Comparison of ENCODE assay signal across 1 mouse cellular context in the genomic region with DNA sequence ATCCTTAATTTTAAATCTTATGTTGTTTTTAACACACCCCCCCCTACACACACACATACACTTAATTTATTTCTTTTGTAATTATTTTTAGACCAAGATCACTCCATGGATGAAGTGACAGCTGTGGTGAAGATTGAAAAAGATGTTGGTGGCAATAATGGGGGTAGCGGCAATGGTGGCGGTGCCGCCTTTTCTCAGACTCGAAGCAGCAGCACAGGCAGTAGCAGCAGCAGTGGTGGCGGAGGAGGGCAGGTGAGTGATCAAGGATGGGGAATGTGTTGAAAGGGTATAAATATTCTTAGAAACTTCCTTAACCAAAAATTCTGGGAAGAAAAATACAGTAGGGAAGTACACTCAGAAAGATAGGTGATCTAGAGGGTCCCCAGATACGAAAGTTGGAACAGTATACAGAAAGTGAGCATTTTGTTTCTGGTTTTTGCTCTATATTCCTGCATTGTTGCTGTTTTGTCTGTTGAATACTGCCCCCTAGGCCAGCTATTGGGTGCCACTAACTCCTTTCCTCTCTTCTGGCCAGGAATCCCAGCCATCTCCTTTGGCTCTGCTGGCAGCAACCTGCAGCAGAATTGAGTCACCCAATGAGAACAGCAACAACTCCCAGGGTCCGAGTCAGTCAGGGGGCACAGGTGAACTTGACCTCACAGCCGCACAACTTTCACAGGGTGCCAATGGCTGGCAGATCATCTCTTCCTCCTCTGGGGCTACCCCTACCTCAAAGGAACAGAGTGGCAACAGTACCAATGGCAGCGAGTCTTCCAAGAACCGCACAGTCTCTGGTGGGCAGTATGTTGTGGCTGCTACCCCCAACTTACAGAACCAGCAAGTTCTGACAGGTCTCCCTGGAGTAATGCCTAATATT.
TF ChIP-seq lines count a peak whose summit lies in the region.

No protein-coding gene starts in this region.

TF ChIP-seq in myocyte, 11 proteins besides CTCF, POLR2A, EP300 and RAD21 (continued from another document):
- TF ChIP-seq E2F4 (IDR thresholded peaks at IDR 0.05; ENCODE audit: insufficient read depth) (no peak), REST (IDR thresholded peaks at IDR 0.05; ENCODE audit: insufficient read depth, insufficient read length) (no peak), TCF12 (IDR thresholded peaks at IDR 0.05; ENCODE audit: insufficient read depth, poor library complexity, severe bottlenecking) (no peak), SRF (IDR thresholded peaks at IDR 0.05; ENCODE audit: control insufficient read depth, insufficient read length, low read depth) (no peak)
